Mouse (Mus musculus) ovary, postnatal 10 days (tissue): ENCODE results near the gene Btg2.
A peak's percentile ranks its signal among the peaks of the same experiment; 100 is the strongest.

Experiments
- DNase-seq: peaks from one replicate; pipeline ENCODE4 v3.0.0; 2022; ENCODE audit warnings: low spot score

Gene Btg2

GRCm38 (mm10) chr1:134059739-134060695 lies 18.9 kb downstream of the Btg2 start:
- no peak for DNase-seq

- no peak for DNase-seq
These were observed 20.1 kb downstream of the Btg2 start for GRCm38 (mm10) chr1:134058870-134059269.

GRCm38 (mm10) chr1:134057736-134058135 lies 21.2 kb downstream of the Btg2 start:
- DNase-seq: no peak

- no peak for DNase-seq
These were observed 22.6 kb downstream of the Btg2 start for GRCm38 (mm10) chr1:134056285-134056684.

GRCm38 (mm10) chr1:134055666-134056245 lies 23.2 kb downstream of the Btg2 start:
- DNase-seq: no peak

- DNase-seq: no peak
These were observed 23.9 kb downstream of the Btg2 start for GRCm38 (mm10) chr1:134055058-134055457.

GRCm38 (mm10) chr1:134053207-134053606 lies 25.7 kb downstream of the Btg2 start:
- peak; percentile 72 for DNase-seq

GRCm38 (mm10) chr1:134049542-134049941 lies 29.4 kb downstream of the Btg2 start:
- no peak for DNase-seq

- DNase-seq: no peak
These were observed 30.2 kb downstream of the Btg2 start for GRCm38 (mm10) chr1:134048759-134049158.

GRCm38 (mm10) chr1:134047431-134047830 lies 31.5 kb downstream of the Btg2 start:
- DNase-seq: no peak

GRCm38 (mm10) chr1:134046387-134046786 lies 32.5 kb downstream of the Btg2 start:
- DNase-seq: no peak

GRCm38 (mm10) chr1:134045971-134046370 lies 32.9 kb downstream of the Btg2 start:
- peak; percentile 52 for DNase-seq

GRCm38 (mm10) chr1:134044805-134045204 lies 34.1 kb downstream of the Btg2 start:
- DNase-seq: no peak

- no peak for DNase-seq
These were observed 36.6 kb downstream of the Btg2 start for GRCm38 (mm10) chr1:134042341-134042740.

GRCm38 (mm10) chr1:134041900-134042299 lies 37.0 kb downstream of the Btg2 start:
- no peak for DNase-seq

- no peak for DNase-seq
These were observed 39.6 kb downstream of the Btg2 start for GRCm38 (mm10) chr1:134039361-134039760.

GRCm38 (mm10) chr1:134038336-134038735 lies 40.6 kb downstream of the Btg2 start:
- no peak for DNase-seq

- DNase-seq: no peak
These were observed 41.7 kb downstream of the Btg2 start, which contains the start of gene Fmod for GRCm38 (mm10) chr1:134037172-134037571. Gene Fmod, plus strand, starts transcription at chr1:134037254.

GRCm38 (mm10) chr1:134036492-134036891 lies 42.4 kb downstream of the Btg2 start:
- DNase-seq: no peak

- DNase-seq: no peak
These were observed 50.6 kb downstream of the Btg2 start for GRCm38 (mm10) chr1:134028161-134028846.

GRCm38 (mm10) chr1:134026741-134027140 lies 52.2 kb downstream of the Btg2 start:
- no peak for DNase-seq

- DNase-seq: no peak
These were observed 52.9 kb downstream of the Btg2 start for GRCm38 (mm10) chr1:134025975-134026374.
